Mouse (Mus musculus) CH12F3 (cell line): ENCODE measurements at regions not wholly inside any gene's neighbourhood (a gene's known extent, or its start where the extent isn't known, plus 50 kb on each side); places are given as distances from the start of the nearest gene placed in this dataset.

Source experiments
- in situ Hi-C: fragments of 300-500 bp; cut with MboI; formaldehyde crosslinking; loops from 2 replicates; pipeline ENCODE4 v1.14.3; 2020; ENCODE audit warnings: low sequenced_read_pairs

DNA sequence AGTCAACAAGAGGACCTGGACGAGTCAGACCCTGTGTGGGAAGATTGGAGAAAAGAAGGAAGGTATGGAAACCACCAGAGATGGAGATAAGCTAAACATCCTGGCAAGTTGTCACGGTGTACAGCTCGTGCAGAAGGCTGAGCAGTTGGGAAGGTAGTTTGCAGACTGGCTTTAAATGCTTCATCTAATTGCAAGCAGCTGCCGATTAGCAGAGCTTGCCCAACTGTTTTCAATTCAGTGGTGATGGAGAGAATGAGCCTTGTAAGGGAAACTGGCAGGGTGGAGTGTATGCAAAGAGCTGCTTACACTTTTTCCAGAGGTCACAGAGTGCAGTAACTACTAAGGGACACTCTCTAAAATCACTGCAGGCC is 71.6 kb upstream of the Prdm1 start:
- in situ Hi-C loops: no loop called here

- in situ Hi-C loops: no loop called here
Observed at GRCm38 (mm10) chr10:44599331-44599963, 71.1 kb upstream of the Prdm1 start.

DNA sequence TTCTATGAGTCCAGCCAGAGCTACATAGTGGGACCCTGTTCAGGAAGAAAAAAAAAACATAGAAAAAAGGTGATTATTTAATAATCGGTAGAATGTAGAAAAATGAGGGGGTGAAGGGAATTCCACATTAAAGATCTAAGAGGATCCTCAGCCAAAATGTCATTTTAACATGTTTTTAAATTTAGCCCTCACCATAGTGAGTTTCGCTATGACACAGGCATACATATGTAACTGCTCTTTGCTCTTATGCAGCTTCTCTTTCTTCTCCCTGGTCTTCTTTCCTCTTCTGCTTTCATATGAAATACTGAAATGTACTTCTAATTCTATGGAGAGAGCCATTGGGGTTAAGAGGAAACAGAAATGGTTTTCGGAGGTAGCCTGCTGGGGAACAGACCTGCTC is 70.3 kb upstream of the Prdm1 start:
- in situ Hi-C loops: no loop called here

DNA sequence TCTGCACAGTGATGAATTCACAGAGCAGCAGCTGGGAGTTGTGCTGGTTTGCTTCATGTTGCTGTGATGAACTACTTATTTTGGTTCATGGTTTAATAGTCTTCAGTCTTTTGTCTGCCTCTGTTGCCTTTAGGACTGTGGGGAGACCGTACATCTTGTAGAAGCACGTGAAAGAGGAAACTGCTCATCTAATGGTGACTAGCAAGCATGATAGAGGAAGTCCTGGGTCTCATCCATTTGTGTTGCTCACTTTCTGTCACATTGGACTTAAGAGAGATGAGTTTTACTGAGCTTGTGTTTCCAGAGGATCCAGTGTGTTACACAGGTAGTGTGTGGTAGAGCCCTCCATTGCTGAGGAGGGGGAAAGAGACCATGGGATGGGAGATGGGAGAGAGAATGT is 67.6 kb upstream of the Prdm1 start:
- in situ Hi-C loops: no loop called here

DNA sequence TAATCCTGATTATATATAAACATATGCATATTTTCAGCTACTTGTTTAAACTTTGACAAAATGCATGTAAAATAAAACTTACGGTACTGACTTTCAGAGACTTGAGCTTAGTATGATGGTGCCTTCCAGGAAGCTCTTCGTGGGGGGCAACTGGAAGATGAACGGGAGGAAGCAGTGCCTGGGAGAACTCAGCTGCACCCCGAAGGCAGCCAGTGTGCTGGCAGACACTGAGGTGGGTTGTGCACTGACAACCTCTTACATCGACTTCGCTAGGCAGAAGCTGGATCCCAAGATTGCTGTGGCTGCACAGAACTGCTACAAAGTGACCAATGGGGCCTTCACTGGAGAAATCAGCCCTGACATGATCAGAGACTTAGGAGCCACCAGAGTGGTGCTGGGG is 61.5 kb upstream of the Prdm1 start:
- in situ Hi-C loops: no loop called here

- in situ Hi-C loops: no loop called here
Observed at GRCm38 (mm10) chr10:44589352-44589751, 61.1 kb upstream of the Prdm1 start.

- in situ Hi-C loops: no loop called here
Observed at GRCm38 (mm10) chr10:44582736-44583135, 54.4 kb upstream of the Prdm1 start.
